Mouse (Mus musculus) C2C12 (cell line): ENCODE data around the gene Col17a1. TPM values are rescaled to one million over a fixed set of nuclear protein-coding genes. Genes with fewer than 3 reads are reported as not detected.

Source experiments
- H3K27me3 ChIP-seq: one replicate; pipeline ENCODE4 v1.6.1; 2011; ENCODE audit not compliant: control insufficient read depth, insufficient read depth, insufficient read length
- H3K36me3 ChIP-seq: one replicate; pipeline ENCODE4 v1.6.1; 2011; ENCODE audit not compliant: control insufficient read depth, insufficient read depth
- H3K4me3 ChIP-seq: one replicate; pipeline ENCODE4 v1.5.1; 2011; ENCODE audit warnings: mild to moderate bottlenecking, control low read depth; ENCODE audit not compliant: poor library complexity, insufficient read depth, severe bottlenecking
- H3K79me2 ChIP-seq: one replicate; pipeline ENCODE4 v1.6.1; 2011; ENCODE audit not compliant: control insufficient read depth, insufficient read depth
- H3K79me3 ChIP-seq: one replicate; pipeline ENCODE4 v1.6.1; 2011; ENCODE audit warnings: low read depth, control low read depth
- H3ac ChIP-seq: one replicate; pipeline ENCODE3; 2011; ENCODE audit warnings: low read depth; ENCODE audit not compliant: control insufficient read depth, insufficient read length
- CEBPB ChIP-seq: IDR thresholded peaks from one replicate; pipeline ENCODE4 v1.6.1; 2011; ENCODE audit warnings: low read depth, mild to moderate bottlenecking, control low read depth, moderate library complexity
- CTCF ChIP-seq: IDR thresholded peaks from one replicate; pipeline ENCODE4 v1.5.1; 2011; ENCODE audit not compliant: control insufficient read depth, insufficient read depth, insufficient read length
- FOSL1 ChIP-seq: IDR thresholded peaks from one replicate; pipeline ENCODE4 v1.8.0; 2011; ENCODE audit warnings: mild to moderate bottlenecking, low read length; ENCODE audit not compliant: poor library complexity, insufficient read depth, severe bottlenecking
- MAX ChIP-seq: IDR thresholded peaks from one replicate; pipeline ENCODE4 v1.6.1; 2011; ENCODE audit warnings: mild to moderate bottlenecking, control low read depth
- MYOD1 ChIP-seq: IDR thresholded peaks from one replicate; pipeline ENCODE4 v1.6.1; 2011; ENCODE audit warnings: low read depth; ENCODE audit not compliant: control insufficient read depth, insufficient read length
- MYOG ChIP-seq: IDR thresholded peaks from one replicate; pipeline ENCODE4 v1.6.1; 2011; ENCODE audit not compliant: control insufficient read depth, insufficient read length; ENCODE audit errors: extremely low read depth
- USF1 ChIP-seq: IDR thresholded peaks from one replicate; pipeline ENCODE4 v1.6.1; 2011; ENCODE audit warnings: low read depth, mild to moderate bottlenecking, control low read depth, moderate library complexity
- polyA plus RNA-seq: library from polyadenylated mRNA; unstranded; fragments of >200 nt; fragmentation: generic; extraction: Trizol; gene quantifications from one replicate; pipeline ENCODE4 v1.2.1, GENCODE M21; 2012; ENCODE audit warnings: missing spikeins

The Col17a1 gene
- polyA plus RNA-seq, 1 experiment: 0.13 TPM

DNA sequence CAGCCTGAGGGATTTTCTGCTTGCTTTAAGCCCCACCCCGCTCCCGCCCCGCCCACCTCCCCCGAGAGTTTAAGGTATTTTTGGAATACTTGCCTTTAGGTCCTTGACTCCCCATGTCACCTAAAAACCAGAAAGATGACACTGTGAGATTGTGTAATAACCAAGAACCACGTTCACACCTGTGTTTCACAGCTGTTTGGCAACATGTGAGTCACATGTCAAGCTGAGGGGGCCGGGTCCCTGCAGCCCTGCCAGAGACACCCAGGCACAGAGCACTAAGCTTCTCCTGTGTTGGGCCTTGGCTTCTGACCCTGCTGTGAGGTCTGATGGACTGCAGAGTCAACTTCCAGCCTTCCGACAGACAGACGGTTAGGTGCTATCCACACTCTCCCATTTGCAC is 24.3 kb downstream of the Col17a1 start:
- no peaks in the 10 kb centered on the region for H3K79me3 ChIP-seq
- H3K27me3 ChIP-seq: no peaks in the 10 kb centered on the region
- TF ChIP-seq FOSL1 (no peak), MYOD1 (peak; percentile 21)
- no peaks in the 10 kb centered on the region for H3K36me3 ChIP-seq
- no peak overlapping the region for H3ac ChIP-seq
- H3K79me2 ChIP-seq: no peaks in the 10 kb centered on the region
- H3K4me3 ChIP-seq: no peak overlapping the region

GRCm38 (mm10) chr19:47659765-47660408 is 32.0 kb downstream of the Col17a1 start:
- H3K79me2 ChIP-seq: no peaks in the 10 kb centered on the region
- H3K4me3 ChIP-seq: no peak overlapping the region
- H3K79me3 ChIP-seq: no peaks in the 10 kb centered on the region
- no peaks in the 10 kb centered on the region for H3K36me3 ChIP-seq
- no peak overlapping the region for H3ac ChIP-seq
- H3K27me3 ChIP-seq: no peaks in the 10 kb centered on the region
- TF ChIP-seq USF1 (no peak), CEBPB (no peak), MYOD1 (no peak), FOSL1 (no peak), CTCF (no peak), MYOG (no peak), MAX (no peak)

DNA sequence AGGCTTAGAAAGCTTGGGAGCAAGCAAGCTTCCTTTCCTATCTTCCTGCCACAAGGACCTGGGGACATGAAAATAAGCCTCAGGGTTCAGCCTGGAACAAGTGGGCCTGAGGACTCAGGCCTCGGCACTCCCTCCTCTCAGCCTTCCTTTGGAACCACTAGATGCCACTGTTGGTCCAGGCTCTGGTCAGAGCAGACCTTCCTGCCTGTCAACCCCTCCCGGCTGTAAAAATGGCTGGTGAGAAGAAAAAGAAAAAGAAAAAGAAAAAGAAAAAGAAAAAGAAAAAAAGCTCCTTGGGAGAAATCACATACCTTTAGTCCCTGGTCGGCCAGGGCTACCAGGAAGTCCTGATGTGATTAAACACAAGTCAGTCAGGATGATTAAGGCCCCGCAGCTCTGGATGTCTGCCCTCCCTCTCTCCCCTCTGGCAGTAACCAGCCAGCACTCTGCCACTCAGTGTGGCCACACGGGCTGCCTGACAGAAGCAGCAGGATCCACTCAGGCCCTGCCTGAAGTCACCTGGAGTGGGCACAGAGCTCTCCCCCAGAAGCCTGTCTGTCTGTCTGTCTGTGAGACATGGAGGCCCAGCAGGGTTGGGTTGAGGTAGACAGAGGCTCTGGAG is 32.9 kb downstream of the Col17a1 start:
- peak; percentile 80 for TF ChIP-seq CTCF
- no peak for TF ChIP-seq USF1
- TF ChIP-seq MYOG: no peak
- no peak for TF ChIP-seq CEBPB
- peak overlapping the region; percentile 32 for H3ac ChIP-seq
- H3K27me3 ChIP-seq: no peaks in the 10 kb centered on the region
- H3K36me3 ChIP-seq: no peaks in the 10 kb centered on the region
- no peaks in the 10 kb centered on the region for H3K79me3 ChIP-seq
- H3K79me2 ChIP-seq: no peaks in the 10 kb centered on the region
- H3K4me3 ChIP-seq: no peak overlapping the region

DNA sequence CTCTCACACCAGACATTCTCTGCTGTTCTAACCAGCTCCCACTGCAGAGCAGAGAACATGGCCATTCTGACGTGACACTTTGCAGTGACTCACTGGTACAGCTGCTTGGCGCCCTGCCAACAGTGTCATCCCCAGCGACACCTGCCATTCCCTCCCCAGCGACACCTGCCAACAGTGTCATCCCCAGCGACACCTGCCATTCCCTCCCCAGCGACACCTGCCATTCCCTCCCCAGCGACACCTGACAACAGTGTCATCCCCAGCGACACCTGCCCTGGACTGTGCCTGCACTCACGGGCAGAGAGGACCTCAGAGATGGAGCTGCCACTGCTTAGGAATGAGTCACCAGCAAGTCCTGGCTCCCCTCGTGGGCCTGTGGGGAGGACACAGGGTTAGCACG is 37.0 kb downstream of the Col17a1 start:
- TF ChIP-seq CEBPB (no peak), MYOD1 (peak; percentile 58)
- Histone ChIP-seq H3K79me2 (no peaks in the 10 kb centered on the region), H3ac (no peak overlapping the region), H3K79me3 (no peaks in the 10 kb centered on the region), H3K4me3 (no peak overlapping the region), H3K36me3 (peaks cover 6% of the 10 kb centered on the region), H3K27me3 (no peaks in the 10 kb centered on the region)

- H3K79me2 ChIP-seq: no peaks in the 10 kb centered on the region
- H3ac ChIP-seq: no peak overlapping the region
- no peak overlapping the region for H3K4me3 ChIP-seq
- H3K36me3 ChIP-seq: peaks cover 6% of the 10 kb centered on the region
- H3K27me3 ChIP-seq: no peaks in the 10 kb centered on the region
- TF ChIP-seq CEBPB: no peak
- no peak for TF ChIP-seq MYOG
- H3K79me3 ChIP-seq: no peaks in the 10 kb centered on the region
Observed at GRCm38 (mm10) chr19:47653173-47653572, 38.7 kb downstream of the Col17a1 start.

- Histone ChIP-seq H3K4me3 (no peak overlapping the region), H3K79me3 (no peaks in the 10 kb centered on the region), H3K36me3 (peaks cover 11% of the 10 kb centered on the region), H3K79me2 (no peaks in the 10 kb centered on the region), H3K27me3 (no peaks in the 10 kb centered on the region), H3ac (no peak overlapping the region)
- TF ChIP-seq FOSL1 (no peak), MYOG (no peak), CEBPB (no peak), CTCF (no peak), USF1 (no peak), MYOD1 (no peak), MAX (no peak)
Observed at GRCm38 (mm10) chr19:47652255-47652654, 39.6 kb downstream of the Col17a1 start.
